Mouse (Mus musculus): ENCODE data around the gene Itpkc. TPM values are rescaled to one million over a fixed set of nuclear protein-coding genes. Genes with fewer than 3 reads are reported as not detected.

Itpkc gene
- 2.0 and 2.3 TPM in 2 replicates for polyA plus RNA-seq (2012; rRNA removed)
- polyA plus RNA-seq (2014; fragmentation: Nextera tagmentation; extraction: Ambion mirVana): 1.3 and 1.5 TPM in 2 replicates

- under 1% methylated on average over 49 of the region's 49 CpGs for WGBS (ENCODE audit: insufficient replicate concordance)
- peak; percentile 81 for ATAC-seq (ENCODE audit: insufficient read depth)
- Histone ChIP-seq H3K4me1 (replicated peaks; ENCODE audit: control insufficient read depth in 2 of 2, insufficient read depth in 2 of 2, low read length in 1 of 2) (peaks cover 26 to 36% of the 10 kb centered on the region in 2 experiments), H3K9ac (replicated peaks) (peak within 1 kb of the TSS; percentile 69), H3K4me2 (ENCODE audit: low read depth) (peak within 1 kb of the TSS; percentile 92), H3K9me3 (ENCODE audit: control insufficient read depth, low read length) (no peaks in the 10 kb centered on the region), H3K27me3 (ENCODE audit: control insufficient read depth, insufficient read depth, low read length) (no peaks in the 10 kb centered on the region), H3K4me3 (ENCODE audit: insufficient read depth in 1 of 2, low read depth in 2 of 2, low read length in 2 of 2) (peak within 1 kb of the TSS; percentile 71 to 80), H3K36me3 (replicated peaks; ENCODE audit: control insufficient read depth, insufficient read depth, low read depth) (no peaks in the 10 kb centered on the region), H3K27ac (peak within 1 kb of the TSS; percentile 64)
- TF ChIP-seq EP300 (IDR thresholded peaks at IDR 0.05; ENCODE audit: low read depth): no peak
- peak; percentile 38; the same call in 1 of the 2 replicates for TF ChIP-seq CTCF (IDR thresholded peaks at IDR 0.05; ENCODE audit: low read depth)
- peak; percentile 83 to 92 (median 85) for DNase-seq (ENCODE audit: low read depth in 3 of 3, low spot score in 3 of 3)
These were observed at the start of gene Itpkc for GRCm38 (mm10) chr7:27228281-27228821. TSS of gene Itpkc (minus strand) at chr7:27228661.

GRCm38 (mm10) chr7:27277191-27277590 lies 48.7 kb upstream of the Itpkc start:
- Histone ChIP-seq H3K27ac (no peak overlapping the region), H3K4me3 (ENCODE audit: insufficient read depth in 1 of 2, low read depth in 2 of 2, low read length in 2 of 2) (no peak overlapping the region), H3K36me3 (replicated peaks; ENCODE audit: control insufficient read depth, insufficient read depth, low read depth) (no peaks in the 10 kb centered on the region), H3K9me3 (ENCODE audit: control insufficient read depth, low read length) (no peaks in the 10 kb centered on the region), H3K9ac (replicated peaks) (no peak overlapping the region), H3K4me1 (replicated peaks; ENCODE audit: control insufficient read depth in 2 of 2, insufficient read depth in 2 of 2, low read length in 1 of 2) (0 out of 4 replicates have a peak, but pooled peaks cover 0 to 3% of the 10 kb centered on the region in 2 experiments), H3K27me3 (ENCODE audit: control insufficient read depth, insufficient read depth, low read length) (no peaks in the 10 kb centered on the region), H3K4me2 (ENCODE audit: low read depth) (no peak overlapping the region)
- DNase-seq (ENCODE audit: low read depth in 3 of 3, low spot score in 3 of 3) (no peak), ATAC-seq (ENCODE audit: insufficient read depth) (no peak)
- 75% methylated on average over 3 of the region's 3 CpGs for WGBS (ENCODE audit: insufficient replicate concordance)
- peak; percentile 65 for TF ChIP-seq CTCF (IDR thresholded peaks at IDR 0.05; ENCODE audit: low read depth)
- no peak for TF ChIP-seq EP300 (IDR thresholded peaks at IDR 0.05; ENCODE audit: low read depth)

- 0 out of 2 replicates have a peak, but pooled peaks have one; percentile 47 for ATAC-seq (ENCODE audit: insufficient read depth)
- TF ChIP-seq CTCF (IDR thresholded peaks at IDR 0.05; ENCODE audit: low read depth): no peak
- no peak for TF ChIP-seq EP300 (IDR thresholded peaks at IDR 0.05; ENCODE audit: low read depth)
- WGBS (ENCODE audit: insufficient replicate concordance): 34% methylated on average over 7 of the region's 7 CpGs
- H3K9me3 ChIP-seq (ENCODE audit: control insufficient read depth, low read length): no peaks in the 10 kb centered on the region
- H3K27ac ChIP-seq: no peak overlapping the region
- DNase-seq (ENCODE audit: low read depth in 3 of 3, low spot score in 3 of 3): no peak
- no peak overlapping the region for H3K9ac ChIP-seq (replicated peaks)
- no peaks in the 10 kb centered on the region for H3K36me3 ChIP-seq (replicated peaks; ENCODE audit: control insufficient read depth, insufficient read depth, low read depth)
- H3K4me2 ChIP-seq (ENCODE audit: low read depth): no peak overlapping the region
- no peak overlapping the region for H3K4me3 ChIP-seq (ENCODE audit: insufficient read depth in 1 of 2, low read depth in 2 of 2, low read length in 2 of 2)
- no peaks in the 10 kb centered on the region for H3K27me3 ChIP-seq (ENCODE audit: control insufficient read depth, insufficient read depth, low read length)
- 0 out of 4 replicates have a peak, but pooled peaks cover 0 to 3% of the 10 kb centered on the region in 2 experiments for H3K4me1 ChIP-seq (replicated peaks; ENCODE audit: control insufficient read depth in 2 of 2, insufficient read depth in 2 of 2, low read length in 1 of 2)
These were observed 47.6 kb upstream of the Itpkc start for GRCm38 (mm10) chr7:27276021-27276420.

DNA sequence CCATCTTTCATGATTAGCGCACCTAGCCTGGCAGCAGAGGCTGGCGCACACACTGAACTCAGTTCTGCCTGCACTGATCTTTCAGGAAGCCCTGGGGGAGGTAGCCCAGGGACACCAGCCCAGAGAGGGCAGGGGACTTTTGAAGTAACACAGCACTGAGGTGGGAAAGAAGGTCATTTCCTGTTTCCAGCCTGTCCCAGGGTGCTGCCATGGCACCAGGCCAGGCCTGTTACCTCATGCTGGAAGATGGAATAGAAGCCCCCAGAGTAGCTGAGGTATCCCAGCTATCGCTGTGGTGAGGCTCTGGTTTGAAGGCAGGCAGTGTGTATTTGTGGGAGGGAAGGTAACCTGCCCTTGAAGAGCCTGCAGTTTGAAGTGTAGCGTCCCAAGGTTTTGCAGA lies 46.5 kb upstream of the Itpkc start:
- H3K27me3 ChIP-seq (ENCODE audit: control insufficient read depth, insufficient read depth, low read length): no peaks in the 10 kb centered on the region
- no peak overlapping the region for H3K9ac ChIP-seq (replicated peaks)
- no peak overlapping the region for H3K27ac ChIP-seq
- no peaks in the 10 kb centered on the region for H3K9me3 ChIP-seq (ENCODE audit: control insufficient read depth, low read length)
- no peak overlapping the region for H3K4me3 ChIP-seq (ENCODE audit: insufficient read depth in 1 of 2, low read depth in 2 of 2, low read length in 2 of 2)
- ATAC-seq (ENCODE audit: insufficient read depth) (no peak), DNase-seq (ENCODE audit: low read depth in 3 of 3, low spot score in 3 of 3) (no peak)
- H3K4me2 ChIP-seq (ENCODE audit: low read depth): no peak overlapping the region
- WGBS (ENCODE audit: insufficient replicate concordance): 77% methylated on average over 4 of the region's 4 CpGs
- H3K4me1 ChIP-seq (replicated peaks; ENCODE audit: control insufficient read depth in 2 of 2, insufficient read depth in 2 of 2, low read length in 1 of 2): 0 out of 4 replicates have a peak, but pooled peaks cover 0 to 3% of the 10 kb centered on the region in 2 experiments
- TF ChIP-seq EP300 (IDR thresholded peaks at IDR 0.05; ENCODE audit: low read depth): no peak
- no peak for TF ChIP-seq CTCF (IDR thresholded peaks at IDR 0.05; ENCODE audit: low read depth)
- no peaks in the 10 kb centered on the region for H3K36me3 ChIP-seq (replicated peaks; ENCODE audit: control insufficient read depth, insufficient read depth, low read depth)

- Histone ChIP-seq H3K36me3 (replicated peaks; ENCODE audit: control insufficient read depth, insufficient read depth, low read depth) (no peaks in the 10 kb centered on the region), H3K9ac (replicated peaks) (no peak overlapping the region), H3K4me3 (ENCODE audit: insufficient read depth in 1 of 2, low read depth in 2 of 2, low read length in 2 of 2) (peak overlapping the region in 1 of 2 experiments; percentile 14; a peak in 3 of 4 replicates), H3K27me3 (ENCODE audit: control insufficient read depth, insufficient read depth, low read length) (no peaks in the 10 kb centered on the region), H3K9me3 (ENCODE audit: control insufficient read depth, low read length) (no peaks in the 10 kb centered on the region), H3K4me2 (ENCODE audit: low read depth) (peak overlapping the region; percentile 33), H3K4me1 (replicated peaks; ENCODE audit: control insufficient read depth in 2 of 2, insufficient read depth in 2 of 2, low read length in 1 of 2) (0 out of 4 replicates have a peak, but pooled peaks cover 0 to 3% of the 10 kb centered on the region in 2 experiments), H3K27ac (no peak overlapping the region)
- DNase-seq (ENCODE audit: low read depth in 3 of 3, low spot score in 3 of 3) (peak; percentile 49 to 63 (median 50)), ATAC-seq (ENCODE audit: insufficient read depth) (peak; percentile 59)
- WGBS (ENCODE audit: insufficient replicate concordance): 42% methylated on average over 32 of the region's 32 CpGs
- TF ChIP-seq CTCF (IDR thresholded peaks at IDR 0.05; ENCODE audit: low read depth) (peak; percentile 86), EP300 (IDR thresholded peaks at IDR 0.05; ENCODE audit: low read depth) (no peak)
These were observed 45.4 kb upstream of the Itpkc start for GRCm38 (mm10) chr7:27273739-27274351.

Data from liver, embryonic 14.5 days (tissue).